Mouse (Mus musculus): ENCODE results near the gene Ace. TPM values are rescaled to one million over a fixed set of nuclear protein-coding genes. Genes with fewer than 3 reads are reported as not detected.

The Ace gene
- polyA plus RNA-seq, 1 experiment from 2014 or later: 222 TPM

GRCm38 (mm10) chr11:105944126-105944621, 23.6 kb upstream of the Ace start:
- peak; percentile 85 for TF ChIP-seq CTCF (IDR thresholded peaks at IDR 0.05; ENCODE audit: low read depth)
- WGBS: under 1% methylated on average over 59 of the region's 59 CpGs
- Histone ChIP-seq H3K36me3 (ENCODE audit: control insufficient read depth, insufficient read depth) (no peaks in the 10 kb centered on the region), H3K27ac (ENCODE audit: low read depth, low read length) (peak overlapping the region; percentile 93), H3K27me3 (replicated peaks; ENCODE audit: control insufficient read depth, insufficient read depth, low read length) (no peaks in the 10 kb centered on the region), H3K4me2 (replicated peaks; ENCODE audit: low read depth) (peak overlapping the region; percentile 94), H3K4me1 (replicated peaks; ENCODE audit: control insufficient read depth, insufficient read depth, low read length) (peaks cover 11% of the 10 kb centered on the region; the same call in 1 of the 2 replicates), H3K9ac (ENCODE audit: low read depth, low read length) (peak overlapping the region; percentile 77), H3K9me3 (ENCODE audit: control insufficient read depth) (no peaks in the 10 kb centered on the region), H3K4me3 (ENCODE audit: low read depth, low read length) (peak overlapping the region; percentile 60)
- ATAC-seq: peak; percentile 75

GRCm38 (mm10) chr11:105944770-105945672, 22.7 kb upstream of the Ace start:
- no peak for TF ChIP-seq CTCF (IDR thresholded peaks at IDR 0.05; ENCODE audit: low read depth)
- peaks cover 11% of the 10 kb centered on the region; the same call in 1 of the 2 replicates for H3K4me1 ChIP-seq (replicated peaks; ENCODE audit: control insufficient read depth, insufficient read depth, low read length)
- H3K9ac ChIP-seq (ENCODE audit: low read depth, low read length): peak overlapping the region; percentile 77; the same call in 1 of the 2 replicates
- H3K27me3 ChIP-seq (replicated peaks; ENCODE audit: control insufficient read depth, insufficient read depth, low read length): no peaks in the 10 kb centered on the region
- H3K9me3 ChIP-seq (ENCODE audit: control insufficient read depth): no peaks in the 10 kb centered on the region
- H3K4me3 ChIP-seq (ENCODE audit: low read depth, low read length): peak overlapping the region; percentile 60
- WGBS: 54% methylated on average over 16 of the region's 16 CpGs
- no peaks in the 10 kb centered on the region for H3K36me3 ChIP-seq (ENCODE audit: control insufficient read depth, insufficient read depth)
- peak overlapping the region; percentile 93 for H3K27ac ChIP-seq (ENCODE audit: low read depth, low read length)
- peak overlapping the region; percentile 94 for H3K4me2 ChIP-seq (replicated peaks; ENCODE audit: low read depth)
- peak; percentile 44 for ATAC-seq

- WGBS: 25% methylated on average over 11 of the region's 11 CpGs
- H3K4me2 ChIP-seq (replicated peaks; ENCODE audit: low read depth): no peak overlapping the region
- peaks cover 11% of the 10 kb centered on the region; the same call in 1 of the 2 replicates for H3K4me1 ChIP-seq (replicated peaks; ENCODE audit: control insufficient read depth, insufficient read depth, low read length)
- no peak for ATAC-seq
- 0 out of 2 replicates have a peak overlapping the region, but pooled peaks have one; percentile 31 for H3K9ac ChIP-seq (ENCODE audit: low read depth, low read length)
- no peaks in the 10 kb centered on the region for H3K27me3 ChIP-seq (replicated peaks; ENCODE audit: control insufficient read depth, insufficient read depth, low read length)
- no peaks in the 10 kb centered on the region for H3K36me3 ChIP-seq (ENCODE audit: control insufficient read depth, insufficient read depth)
- no peak overlapping the region for H3K4me3 ChIP-seq (ENCODE audit: low read depth, low read length)
- no peak for TF ChIP-seq CTCF (IDR thresholded peaks at IDR 0.05; ENCODE audit: low read depth)
- peak overlapping the region; percentile 93 for H3K27ac ChIP-seq (ENCODE audit: low read depth, low read length)
- H3K9me3 ChIP-seq (ENCODE audit: control insufficient read depth): no peaks in the 10 kb centered on the region
Observed at GRCm38 (mm10) chr11:105946694-105947154, 21.0 kb upstream of the Ace start.

- no peak overlapping the region for H3K4me2 ChIP-seq (replicated peaks; ENCODE audit: low read depth)
- peak overlapping the region; percentile 31; the same call in 1 of the 2 replicates for H3K9ac ChIP-seq (ENCODE audit: low read depth, low read length)
- peaks cover 11% of the 10 kb centered on the region for H3K4me1 ChIP-seq (replicated peaks; ENCODE audit: control insufficient read depth, insufficient read depth, low read length)
- ATAC-seq: no peak
- peak overlapping the region; percentile 66 for H3K27ac ChIP-seq (ENCODE audit: low read depth, low read length)
- no peaks in the 10 kb centered on the region for H3K36me3 ChIP-seq (ENCODE audit: control insufficient read depth, insufficient read depth)
- no peak for TF ChIP-seq CTCF (IDR thresholded peaks at IDR 0.05; ENCODE audit: low read depth)
- WGBS: 80% methylated on average over 2 of the region's 2 CpGs
- H3K27me3 ChIP-seq (replicated peaks; ENCODE audit: control insufficient read depth, insufficient read depth, low read length): no peaks in the 10 kb centered on the region
- no peak overlapping the region for H3K4me3 ChIP-seq (ENCODE audit: low read depth, low read length)
- no peaks in the 10 kb centered on the region for H3K9me3 ChIP-seq (ENCODE audit: control insufficient read depth)
Observed at GRCm38 (mm10) chr11:105948255-105948654, 19.5 kb upstream of the Ace start.

- H3K36me3 ChIP-seq (ENCODE audit: control insufficient read depth, insufficient read depth): no peaks in the 10 kb centered on the region
- H3K4me2 ChIP-seq (replicated peaks; ENCODE audit: low read depth): no peak overlapping the region
- WGBS: 35% methylated on average over 4 of the region's 4 CpGs
- no peak overlapping the region for H3K4me3 ChIP-seq (ENCODE audit: low read depth, low read length)
- no peaks in the 10 kb centered on the region for H3K9me3 ChIP-seq (ENCODE audit: control insufficient read depth)
- H3K9ac ChIP-seq (ENCODE audit: low read depth, low read length): 0 out of 2 replicates have a peak overlapping the region, but pooled peaks have one; percentile 22
- no peak for TF ChIP-seq CTCF (IDR thresholded peaks at IDR 0.05; ENCODE audit: low read depth)
- H3K27ac ChIP-seq (ENCODE audit: low read depth, low read length): peak overlapping the region; percentile 90
- ATAC-seq: peak; percentile 76
- H3K4me1 ChIP-seq (replicated peaks; ENCODE audit: control insufficient read depth, insufficient read depth, low read length): peaks cover 5% of the 10 kb centered on the region
- no peaks in the 10 kb centered on the region for H3K27me3 ChIP-seq (replicated peaks; ENCODE audit: control insufficient read depth, insufficient read depth, low read length)
Observed at GRCm38 (mm10) chr11:105950519-105950918, 17.2 kb upstream of the Ace start.

GRCm38 (mm10) chr11:105951601-105952044, 16.1 kb upstream of the Ace start:
- no peaks in the 10 kb centered on the region for H3K27me3 ChIP-seq (replicated peaks; ENCODE audit: control insufficient read depth, insufficient read depth, low read length)
- no peak overlapping the region for H3K9ac ChIP-seq (ENCODE audit: low read depth, low read length)
- H3K27ac ChIP-seq (ENCODE audit: low read depth, low read length): peak overlapping the region; percentile 50
- H3K4me2 ChIP-seq (replicated peaks; ENCODE audit: low read depth): no peak overlapping the region
- no peaks in the 10 kb centered on the region for H3K36me3 ChIP-seq (ENCODE audit: control insufficient read depth, insufficient read depth)
- H3K9me3 ChIP-seq (ENCODE audit: control insufficient read depth): no peaks in the 10 kb centered on the region
- no peak for ATAC-seq
- no peak overlapping the region for H3K4me3 ChIP-seq (ENCODE audit: low read depth, low read length)
- H3K4me1 ChIP-seq (replicated peaks; ENCODE audit: control insufficient read depth, insufficient read depth, low read length): no peaks in the 10 kb centered on the region; the same call in none of the 2 replicates
- WGBS: 66% methylated on average over 3 of the region's 3 CpGs
- no peak for TF ChIP-seq CTCF (IDR thresholded peaks at IDR 0.05; ENCODE audit: low read depth)
